Mouse (Mus musculus) kidney, embryonic 14.5 days (tissue): ENCODE results near the gene Fam50b. TPM values are rescaled to one million over a fixed set of nuclear protein-coding genes. Genes with fewer than 3 reads are reported as not detected.

ENCODE experiments used
- ATAC-seq: fragments of 200-750 bp; cut with Nextera tagmentation; 2 replicates; pipeline ENCODE4 v1.8.0; 2017; ENCODE audit warnings: moderate number of reproducible peaks, mild to moderate bottlenecking, moderate TSS enrichment, moderate library complexity; ENCODE audit not compliant: low FRiP score, low TSS enrichment
- H3K27ac ChIP-seq: fragments of 300-500 bp; sonication (generic); 2 replicates; pipeline ENCODE4 v1.5.1; 2014; ENCODE audit warnings: low read depth, mild to moderate bottlenecking, low read length, moderate library complexity, mixed read lengths
- H3K27me3 ChIP-seq: fragments of 300-500 bp; sonication (generic); 2 replicates; pipeline ENCODE4 v1.6.1; 2014; ENCODE audit warnings: mild to moderate bottlenecking, low read length; ENCODE audit not compliant: control insufficient read depth, insufficient read depth
- H3K36me3 ChIP-seq: fragments of 300-500 bp; sonication (generic); 2 replicates; pipeline ENCODE4 v1.6.1; 2014; ENCODE audit warnings: low read length, mixed read lengths; ENCODE audit not compliant: control insufficient read depth, insufficient read depth
- H3K4me1 ChIP-seq: fragments of 300-500 bp; sonication (generic); 2 replicates; pipeline ENCODE4 v1.6.1; 2014; ENCODE audit warnings: low read length, mixed read lengths; ENCODE audit not compliant: control insufficient read depth, insufficient read depth
- H3K4me2 ChIP-seq: fragments of 300-500 bp; sonication (generic); replicated peaks from 2 replicates; pipeline ENCODE4 v1.6.1; 2014; ENCODE audit warnings: low read depth, mild to moderate bottlenecking, low read length
- H3K4me3 ChIP-seq: fragments of 300-500 bp; sonication (generic); 2 replicates; pipeline ENCODE4 v1.5.1; 2014; ENCODE audit warnings: mild to moderate bottlenecking, low read length
- H3K9ac ChIP-seq: fragments of 300-500 bp; sonication (generic); 2 replicates; pipeline ENCODE4 v1.6.1; 2014; ENCODE audit warnings: low read depth, mild to moderate bottlenecking, low read length, moderate library complexity
- H3K9me3 ChIP-seq: fragments of 300-500 bp; sonication (generic); 2 replicates; pipeline ENCODE4 v1.6.1; 2016; ENCODE audit warnings: low read length; ENCODE audit not compliant: control insufficient read depth
- WGBS: fragments of 180-500 bp; shearing (Covaris S2); extraction: QIAGEN DNeasy Blood & Tissue Kit; methylation state at CpG from one replicate; pipeline ENCODE4 v1.1.7; 2014; 5-methylcytosine and 5-hydroxymethylcytosine counted together
- polyA plus RNA-seq: library from polyadenylated mRNA; unstranded; fragments of >200 nt; fragmentation: Nextera tagmentation; extraction: Ambion mirVana; gene quantifications from 2 replicates; pipeline ENCODE4 v1.2.1, GENCODE M21; 2014

The Fam50b gene
- polyA plus RNA-seq, 1 experiment from 2014 or later, result not detected

GRCm38 (mm10) chr13:34704835-34705234 is 29.8 kb upstream of the Fam50b start:
- H3K36me3 ChIP-seq, result no peaks in the 10 kb centered on the region
- no peaks in the 10 kb centered on the region for H3K27me3 ChIP-seq
- H3K9ac ChIP-seq, result no peak overlapping the region
- ATAC-seq, result no peak
- WGBS, result 73% methylated on average over 3 of the region's 3 CpGs
- peaks cover 7% of the 10 kb centered on the region; the same call in 1 of the 2 replicates for H3K4me1 ChIP-seq
- H3K27ac ChIP-seq, result no peak overlapping the region
- no peak overlapping the region for H3K4me2 ChIP-seq
- H3K9me3 ChIP-seq, result no peaks in the 10 kb centered on the region
- no peak overlapping the region for H3K4me3 ChIP-seq

DNA sequence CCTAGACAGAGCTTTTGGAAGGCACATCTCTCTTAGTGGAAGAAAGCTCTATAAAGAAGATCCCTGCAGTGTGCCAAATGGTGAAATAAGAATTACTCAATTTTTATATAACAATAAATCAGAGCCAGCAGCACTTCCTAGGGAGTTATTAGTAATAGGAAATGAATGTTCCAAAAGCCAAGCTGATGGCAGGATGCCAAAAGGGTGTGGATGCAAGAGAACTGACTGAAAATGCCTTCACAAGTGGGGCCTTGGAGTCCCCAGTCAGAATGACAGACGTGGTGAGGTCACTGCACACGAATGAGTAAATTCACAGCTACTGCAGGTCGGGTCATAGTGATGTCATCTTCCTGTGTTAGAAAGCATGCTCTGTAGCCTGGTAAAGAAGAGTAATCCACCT is 25.7 kb upstream of the Fam50b start:
- peak overlapping the region; percentile 20; the same call in 1 of the 2 replicates for H3K27ac ChIP-seq
- H3K4me2 ChIP-seq, result no peak overlapping the region
- no peak overlapping the region for H3K4me3 ChIP-seq
- 44% methylated on average over 3 of the region's 3 CpGs for WGBS
- H3K36me3 ChIP-seq, result no peaks in the 10 kb centered on the region
- H3K4me1 ChIP-seq, result peaks cover 7% of the 10 kb centered on the region; the same call in 1 of the 2 replicates
- no peak overlapping the region for H3K9ac ChIP-seq
- H3K27me3 ChIP-seq, result no peaks in the 10 kb centered on the region
- no peaks in the 10 kb centered on the region for H3K9me3 ChIP-seq
- ATAC-seq, result peak; percentile 82; the same call in 1 of the 2 replicates

GRCm38 (mm10) chr13:34709566-34709965 is 25.1 kb upstream of the Fam50b start:
- Histone ChIP-seq H3K27me3 (no peaks in the 10 kb centered on the region), H3K4me2 (no peak overlapping the region), H3K27ac (peak overlapping the region; percentile 20; the same call in 1 of the 2 replicates), H3K36me3 (no peaks in the 10 kb centered on the region), H3K9me3 (no peaks in the 10 kb centered on the region), H3K9ac (no peak overlapping the region), H3K4me3 (no peak overlapping the region), H3K4me1 (peaks cover 7% of the 10 kb centered on the region; the same call in 1 of the 2 replicates)
- 90% methylated on average over 4 of the region's 4 CpGs for WGBS
- ATAC-seq, result no peak

DNA sequence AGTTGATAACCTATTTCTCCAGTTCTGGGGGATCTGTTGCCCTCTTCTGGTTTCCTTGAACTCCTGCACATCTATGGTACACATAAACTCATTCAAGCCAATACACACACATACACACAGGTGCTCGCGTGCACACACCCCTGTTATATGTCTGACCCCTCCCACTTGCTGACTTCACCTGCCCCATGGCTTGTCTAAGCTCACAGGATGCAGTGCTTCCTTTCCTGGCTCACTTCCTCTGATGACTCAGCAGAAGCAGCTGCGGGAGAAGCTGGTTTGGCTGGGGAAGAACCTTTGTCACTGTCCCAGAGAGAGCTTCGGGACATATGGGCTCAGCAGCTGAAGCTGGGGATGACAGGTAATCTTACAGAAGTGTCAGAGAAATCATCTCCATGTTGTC is 23.2 kb upstream of the Fam50b start:
- no peak overlapping the region for H3K4me3 ChIP-seq
- no peak overlapping the region for H3K4me2 ChIP-seq
- no peak overlapping the region for H3K27ac ChIP-seq
- H3K27me3 ChIP-seq, result no peaks in the 10 kb centered on the region
- ATAC-seq, result no peak
- WGBS, result 82% methylated on average over 4 of the region's 4 CpGs
- peaks cover 7% of the 10 kb centered on the region; the same call in 1 of the 2 replicates for H3K4me1 ChIP-seq
- H3K9me3 ChIP-seq, result no peaks in the 10 kb centered on the region
- H3K36me3 ChIP-seq, result no peaks in the 10 kb centered on the region
- no peak overlapping the region for H3K9ac ChIP-seq

GRCm38 (mm10) chr13:34712881-34713280 is 21.8 kb upstream of the Fam50b start:
- H3K27ac ChIP-seq, result no peak overlapping the region
- H3K9ac ChIP-seq, result no peak overlapping the region
- ATAC-seq, result no peak

GRCm38 (mm10) chr13:34715437-34715838 is 19.2 kb upstream of the Fam50b start:
- H3K4me2 ChIP-seq, result no peak overlapping the region
- H3K27me3 ChIP-seq, result no peaks in the 10 kb centered on the region
- H3K4me3 ChIP-seq, result no peak overlapping the region
- no peaks in the 10 kb centered on the region for H3K4me1 ChIP-seq
- WGBS, result 63% methylated on average over 7 of the region's 7 CpGs
- no peaks in the 10 kb centered on the region for H3K9me3 ChIP-seq
- no peak overlapping the region for H3K9ac ChIP-seq
- ATAC-seq, result no peak
- no peak overlapping the region for H3K27ac ChIP-seq
- no peaks in the 10 kb centered on the region for H3K36me3 ChIP-seq

More at GRCm38 (mm10) chr13:34712881-34713280, 21.8 kb upstream of the Fam50b start:
- Histone ChIP-seq H3K36me3 (no peaks in the 10 kb centered on the region), H3K4me2 (no peak overlapping the region), H3K4me1 (peaks cover 7% of the 10 kb centered on the region; the same call in 1 of the 2 replicates), H3K4me3 (no peak overlapping the region), H3K27me3 (no peaks in the 10 kb centered on the region), H3K9me3 (no peaks in the 10 kb centered on the region)
- 29% methylated on average over 1 of the region's 1 CpGs for WGBS

- peaks cover 18% of the 10 kb centered on the region for H3K4me1 ChIP-seq
- no peaks in the 10 kb centered on the region for H3K36me3 ChIP-seq
- H3K9ac ChIP-seq, result no peak overlapping the region
- peak overlapping the region; percentile 24; the same call in 1 of the 2 replicates for H3K27ac ChIP-seq
- no peak overlapping the region for H3K4me3 ChIP-seq
- H3K9me3 ChIP-seq, result no peaks in the 10 kb centered on the region
- 59% methylated on average over 8 of the region's 8 CpGs for WGBS
- H3K27me3 ChIP-seq, result no peaks in the 10 kb centered on the region
- no peak overlapping the region; the same call in 1 of the 2 replicates for H3K4me2 ChIP-seq
- ATAC-seq, result peak; percentile 86
Measured at GRCm38 (mm10) chr13:34724831-34725592, 9.6 kb upstream of the Fam50b start.

DNA sequence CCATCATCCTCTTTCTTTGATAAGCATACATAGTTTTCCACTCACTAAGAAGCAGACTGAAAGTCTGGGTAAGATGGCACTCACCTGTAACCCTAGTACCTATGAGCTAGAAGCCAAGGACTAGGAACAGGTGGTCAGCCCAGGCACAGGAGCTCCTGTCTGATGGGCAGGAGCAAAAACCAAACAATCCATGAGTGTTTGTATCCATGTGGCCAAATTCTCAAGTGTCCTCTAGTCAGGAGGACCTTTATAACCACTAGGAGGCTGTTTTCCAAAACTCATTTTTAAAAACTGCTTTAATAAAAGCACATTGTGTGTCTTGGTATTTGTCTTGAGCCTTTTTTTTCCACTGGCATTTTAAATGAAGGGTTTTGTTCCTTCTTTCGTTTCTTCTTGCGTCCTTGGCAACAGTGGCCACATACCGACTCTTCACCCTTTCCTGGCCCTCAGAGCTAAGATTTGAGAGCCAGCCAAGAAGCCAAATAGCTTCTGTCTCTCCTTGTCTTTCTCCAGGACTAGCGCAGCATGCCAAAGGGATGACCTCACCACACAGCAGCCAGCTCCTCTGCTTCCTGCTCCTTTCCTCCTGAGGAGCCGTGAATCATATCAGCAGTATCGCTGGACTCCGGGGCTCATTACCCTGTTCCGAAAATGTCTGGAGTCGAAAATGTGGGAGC is 8.7 kb upstream of the Fam50b start:
- H3K4me1 ChIP-seq, result peaks cover 18% of the 10 kb centered on the region
- no peaks in the 10 kb centered on the region for H3K36me3 ChIP-seq
- H3K4me2 ChIP-seq, result peak overlapping the region; percentile 32
- peak overlapping the region; percentile 81 for H3K27ac ChIP-seq
- WGBS, result 22% methylated on average over 9 of the region's 9 CpGs
- peak overlapping the region; percentile 16 for H3K4me3 ChIP-seq
- no peaks in the 10 kb centered on the region; the same call in 1 of the 2 replicates for H3K9me3 ChIP-seq
- no peaks in the 10 kb centered on the region for H3K27me3 ChIP-seq
- 0 out of 2 replicates have a peak overlapping the region, but pooled peaks have one; percentile 23 for H3K9ac ChIP-seq
- ATAC-seq, result peak; percentile 85

- 35% methylated on average over 8 of the region's 8 CpGs for WGBS
- ATAC-seq, result peak; percentile 60
- peaks cover 18% of the 10 kb centered on the region for H3K4me1 ChIP-seq
- no peaks in the 10 kb centered on the region for H3K36me3 ChIP-seq
- H3K9me3 ChIP-seq, result no peaks in the 10 kb centered on the region; the same call in 1 of the 2 replicates
- 0 out of 2 replicates have a peak overlapping the region, but pooled peaks have one; percentile 23 for H3K9ac ChIP-seq
- peak overlapping the region; percentile 32 for H3K4me2 ChIP-seq
- peak overlapping the region; percentile 81 for H3K27ac ChIP-seq
- H3K4me3 ChIP-seq, result peak overlapping the region; percentile 16
- H3K27me3 ChIP-seq, result no peaks in the 10 kb centered on the region
Measured at GRCm38 (mm10) chr13:34726477-34726805, 8.2 kb upstream of the Fam50b start.
